Mouse (Mus musculus) C3H10T1/2 (cell line): ENCODE data around the gene Efhd2. TPM values are rescaled to one million over a fixed set of nuclear protein-coding genes. Genes with fewer than 3 reads are reported as not detected.

ENCODE experiments used
- polyA plus RNA-seq, 2 experiments: library from polyadenylated mRNA; unstranded; fragments of >200 nt; fragmentation: generic; extraction: Trizol; gene quantifications; one replicate each; pipeline ENCODE4 v1.2.1; 2012; ENCODE audit warnings: missing spikeins in 2 of 2

Efhd2 gene
- 10 to 100 TPM; 34.5 to 61.7 TPM for polyA plus RNA-seq

GRCm38 (mm10) chr4:141874601-141875460 lies at the start of gene Efhd2:
Efhd2 (minus strand) TSS chr4:141874920.

GRCm38 (mm10) chr4:141845999-141846398 lies 28.7 kb downstream of the Efhd2 start, which contains the start of gene Ctrc:
Ctrc (minus strand) TSS chr4:141846359.

GRCm38 (mm10) chr4:141826060-141826459 lies 48.7 kb downstream of the Efhd2 start, which contains the start of gene Cela2a:
Cela2a (minus strand) TSS chr4:141826160.

Other genes starting within 250 kb of the Efhd2 start
- gene Plekhm2, start 210.0 kb downstream of the Efhd2 start, polyA plus RNA-seq = 10 to 100 TPM in 1 of 2 experiments, 1 to 10 TPM in 1; 8.2 to 16.1 TPM
- gene Rsc1a1, start 189.3 kb downstream of the Efhd2 start, polyA plus RNA-seq = 1 to 10 TPM in 1 of 2 experiments, under 1 TPM in 1; 0.56 to 4.0 TPM
- gene Ddi2, start 151.5 kb downstream of the Efhd2 start, polyA plus RNA-seq = 1 to 10 TPM; 1.1 to 5.7 TPM
- gene Agmat, start 128.2 kb downstream of the Efhd2 start, polyA plus RNA-seq = under 1 TPM; 0.08 to 0.19 TPM
- 1 to 10 TPM in 1 of 2 experiments, under 1 TPM in 1; 0.94 to 5.1 TPM for gene Dnajc16, start 84.0 kb downstream of the Efhd2 start, polyA plus RNA-seq
- 10 to 100 TPM in 1 of 2 experiments, 1 to 10 TPM in 1; 5.2 to 20.2 TPM for gene Casp9, start 81.3 kb downstream of the Efhd2 start, polyA plus RNA-seq
- not detected for gene Cela2a, start 48.8 kb downstream of the Efhd2 start, polyA plus RNA-seq
- gene Ctrc, start 28.6 kb downstream of the Efhd2 start, polyA plus RNA-seq = not detected
- gene Fhad1, start 140.2 kb upstream of the Efhd2 start, polyA plus RNA-seq = under 1 TPM in 1 of 2 experiments, not detected in 1; 0.04 TPM
- not detected for gene Tmem51, start 209.4 kb upstream of the Efhd2 start, polyA plus RNA-seq